Mouse (Mus musculus): ENCODE data around the gene Rpl21. TPM values are rescaled to one million over a fixed set of nuclear protein-coding genes. Genes with fewer than 3 reads are reported as not detected.

Rpl21 gene
- polyA plus RNA-seq (2015; fragmentation: Nextera tagmentation; extraction: Ambion mirVana), result 364 and 418 TPM in 2 replicates

GRCm38 (mm10) chr5:146832769-146833448, at the start of gene Rpl21:
Gene Rpl21 (plus strand): TSS chr5:146832890.
- Histone ChIP-seq H3K4me3 (peak within 1 kb of the TSS; percentile 85), H3K27me3 (no peaks in the 10 kb centered on the region), H3K27ac (replicated peaks) (peak within 1 kb of the TSS; percentile 87), H3K4me2 (peak within 1 kb of the TSS; percentile 89), H3K4me1 (replicated peaks) (peaks cover 30% of the 10 kb centered on the region), H3K9me3 (no peaks in the 10 kb centered on the region), H3K9ac (peak within 1 kb of the TSS; percentile 95), H3K36me3 (peaks cover 37% of the 10 kb centered on the region)
- under 1% methylated on average over 60 of the region's 60 CpGs for WGBS
- peak; percentile 98 for ATAC-seq (ENCODE audit: low read depth)

GRCm38 (mm10) chr5:146783300-146783699, 49.4 kb upstream of the Rpl21 start:
- no peak for ATAC-seq (ENCODE audit: low read depth)
- H3K36me3 ChIP-seq, result no peaks in the 10 kb centered on the region
- H3K4me3 ChIP-seq, result no peak overlapping the region
- H3K9me3 ChIP-seq, result no peaks in the 10 kb centered on the region
- peaks cover 15% of the 10 kb centered on the region for H3K4me1 ChIP-seq (replicated peaks)
- H3K27ac ChIP-seq (replicated peaks), result no peak overlapping the region
- no peaks in the 10 kb centered on the region for H3K27me3 ChIP-seq
- 92% methylated on average over 10 of the region's 10 CpGs for WGBS
- H3K9ac ChIP-seq, result no peak overlapping the region
- H3K4me2 ChIP-seq, result no peak overlapping the region

- Histone ChIP-seq H3K4me2 (no peak overlapping the region), H3K27me3 (no peaks in the 10 kb centered on the region), H3K27ac (replicated peaks) (no peak overlapping the region), H3K9me3 (no peaks in the 10 kb centered on the region), H3K4me3 (no peak overlapping the region), H3K4me1 (replicated peaks) (peaks cover 19% of the 10 kb centered on the region), H3K9ac (no peak overlapping the region), H3K36me3 (no peaks in the 10 kb centered on the region)
- no peak for ATAC-seq (ENCODE audit: low read depth)
- WGBS, result 92% methylated on average over 10 of the region's 10 CpGs
Measured at GRCm38 (mm10) chr5:146783891-146784290, 48.8 kb upstream of the Rpl21 start.

GRCm38 (mm10) chr5:146786123-146786522, 46.6 kb upstream of the Rpl21 start:
- WGBS, result 70% methylated on average over 8 of the region's 8 CpGs
- Histone ChIP-seq H3K9ac (no peak overlapping the region), H3K4me2 (no peak overlapping the region)

GRCm38 (mm10) chr5:146789413-146789812, 43.3 kb upstream of the Rpl21 start:
- H3K4me3 ChIP-seq, result no peak overlapping the region
- 75% methylated on average over 9 of the region's 9 CpGs for WGBS
- H3K27me3 ChIP-seq, result no peaks in the 10 kb centered on the region
- no peaks in the 10 kb centered on the region for H3K9me3 ChIP-seq
- H3K4me1 ChIP-seq (replicated peaks), result peaks cover 56% of the 10 kb centered on the region
- ATAC-seq (ENCODE audit: low read depth), result no peak
- no peak overlapping the region for H3K9ac ChIP-seq
- H3K36me3 ChIP-seq, result no peaks in the 10 kb centered on the region
- H3K27ac ChIP-seq (replicated peaks), result no peak overlapping the region
- no peak overlapping the region for H3K4me2 ChIP-seq

More at GRCm38 (mm10) chr5:146786123-146786522, 46.6 kb upstream of the Rpl21 start:
- Histone ChIP-seq H3K4me3 (no peak overlapping the region), H3K27me3 (no peaks in the 10 kb centered on the region), H3K9me3 (no peaks in the 10 kb centered on the region), H3K36me3 (no peaks in the 10 kb centered on the region), H3K27ac (replicated peaks) (no peak overlapping the region), H3K4me1 (replicated peaks) (peaks cover 36% of the 10 kb centered on the region)
- no peak for ATAC-seq (ENCODE audit: low read depth)

GRCm38 (mm10) chr5:146790944-146791343, 41.7 kb upstream of the Rpl21 start:
- WGBS, result 76% methylated on average over 8 of the region's 8 CpGs
- peak overlapping the region; percentile 10 for H3K9ac ChIP-seq
- H3K27me3 ChIP-seq, result no peaks in the 10 kb centered on the region
- no peaks in the 10 kb centered on the region for H3K36me3 ChIP-seq
- peaks cover 53% of the 10 kb centered on the region for H3K4me1 ChIP-seq (replicated peaks)
- no peaks in the 10 kb centered on the region for H3K9me3 ChIP-seq
- H3K27ac ChIP-seq (replicated peaks), result no peak overlapping the region
- ATAC-seq (ENCODE audit: low read depth), result no peak
- H3K4me3 ChIP-seq, result no peak overlapping the region
- H3K4me2 ChIP-seq, result peak overlapping the region; percentile 81

- peak overlapping the region; percentile 36; the same call in 1 of the 2 replicates for H3K9ac ChIP-seq
- no peak for ATAC-seq (ENCODE audit: low read depth)
Measured at GRCm38 (mm10) chr5:146792140-146792791, 40.4 kb upstream of the Rpl21 start.

GRCm38 (mm10) chr5:146793630-146794083, 39.0 kb upstream of the Rpl21 start:
- 4% methylated on average over 18 of the region's 18 CpGs for WGBS
- Histone ChIP-seq H3K4me3 (peak overlapping the region; percentile 98), H3K9ac (peak overlapping the region; percentile 97), H3K27ac (replicated peaks) (peak overlapping the region; percentile 93), H3K9me3 (no peaks in the 10 kb centered on the region), H3K4me2 (peak overlapping the region; percentile 81), H3K4me1 (replicated peaks) (peaks cover 47% of the 10 kb centered on the region), H3K27me3 (no peaks in the 10 kb centered on the region), H3K36me3 (no peaks in the 10 kb centered on the region)
- ATAC-seq (ENCODE audit: low read depth), result no peak

More at GRCm38 (mm10) chr5:146792140-146792791, 40.4 kb upstream of the Rpl21 start:
- Histone ChIP-seq H3K27ac (replicated peaks) (no peak overlapping the region), H3K27me3 (no peaks in the 10 kb centered on the region), H3K4me3 (peak overlapping the region; percentile 98; the same call in 1 of the 2 replicates), H3K4me1 (replicated peaks) (peaks cover 53% of the 10 kb centered on the region), H3K36me3 (no peaks in the 10 kb centered on the region), H3K4me2 (peak overlapping the region; percentile 81), H3K9me3 (no peaks in the 10 kb centered on the region)
- WGBS, result 81% methylated on average over 7 of the region's 7 CpGs

GRCm38 (mm10) chr5:146794084-146794852, 38.4 kb upstream of the Rpl21 start:
- Histone ChIP-seq H3K9ac (peak overlapping the region; percentile 97), H3K4me2 (peak overlapping the region; percentile 81), H3K4me3 (peak overlapping the region; percentile 98), H3K36me3 (no peaks in the 10 kb centered on the region), H3K27me3 (no peaks in the 10 kb centered on the region), H3K4me1 (replicated peaks) (peaks cover 46% of the 10 kb centered on the region), H3K27ac (replicated peaks) (peak overlapping the region; percentile 93), H3K9me3 (no peaks in the 10 kb centered on the region)
- peak; percentile 72 for ATAC-seq (ENCODE audit: low read depth)
- 1% methylated on average over 77 of the region's 83 CpGs for WGBS

- WGBS, result under 1% methylated on average over 25 of the region's 51 CpGs
- Histone ChIP-seq H3K9me3 (no peaks in the 10 kb centered on the region), H3K4me2 (peak within 1 kb of the TSS; percentile 81), H3K36me3 (no peaks in the 10 kb centered on the region), H3K4me3 (peak within 1 kb of the TSS; percentile 98), H3K9ac (peak within 1 kb of the TSS; percentile 97), H3K4me1 (replicated peaks) (peaks cover 40% of the 10 kb centered on the region), H3K27ac (replicated peaks) (peak within 1 kb of the TSS; percentile 93), H3K27me3 (no peaks in the 10 kb centered on the region)
- peak; percentile 95 for ATAC-seq (ENCODE audit: low read depth)
Measured at GRCm38 (mm10) chr5:146794853-146795252, 37.8 kb upstream of the Rpl21 start, which contains the start of gene Usp12. Gene Usp12 (minus strand): TSS chr5:146795006.

GRCm38 (mm10) chr5:146795728-146796127, 37.0 kb upstream of the Rpl21 start:
- no peak overlapping the region for H3K4me3 ChIP-seq
- H3K4me1 ChIP-seq (replicated peaks), result peaks cover 33% of the 10 kb centered on the region
- no peak overlapping the region for H3K4me2 ChIP-seq
- no peaks in the 10 kb centered on the region for H3K36me3 ChIP-seq
- 76% methylated on average over 13 of the region's 13 CpGs for WGBS
- no peaks in the 10 kb centered on the region for H3K9me3 ChIP-seq
- ATAC-seq (ENCODE audit: low read depth), result no peak
- no peak overlapping the region for H3K9ac ChIP-seq
- H3K27me3 ChIP-seq, result no peaks in the 10 kb centered on the region
- H3K27ac ChIP-seq (replicated peaks), result no peak overlapping the region

GRCm38 (mm10) chr5:146798031-146798430, 34.7 kb upstream of the Rpl21 start:
- Histone ChIP-seq H3K4me1 (replicated peaks) (peaks cover 10% of the 10 kb centered on the region), H3K4me3 (no peak overlapping the region), H3K27me3 (no peaks in the 10 kb centered on the region), H3K9me3 (peaks cover 9% of the 10 kb centered on the region), H3K36me3 (no peaks in the 10 kb centered on the region), H3K4me2 (no peak overlapping the region), H3K9ac (no peak overlapping the region), H3K27ac (replicated peaks) (no peak overlapping the region)
- 45% methylated on average over 9 of the region's 9 CpGs for WGBS
- no peak for ATAC-seq (ENCODE audit: low read depth)
